Mouse (Mus musculus) C2C12 (cell line): ENCODE measurements around the gene 1700024G13Rik. TPM values are rescaled to one million over a fixed set of nuclear protein-coding genes. Genes with fewer than 3 reads are reported as not detected.
"Not testable (repeated sequence)": the region's sequence is repeated elsewhere in the genome, so short reads cannot be mapped to it uniquely, and the experiment has no call there.

Experiments
- H3K27me3 ChIP-seq: one replicate; pipeline ENCODE4 v1.6.1; 2011; ENCODE audit not compliant: control insufficient read depth, insufficient read depth, insufficient read length
- H3K36me3 ChIP-seq: one replicate; pipeline ENCODE4 v1.6.1; 2011; ENCODE audit not compliant: control insufficient read depth, insufficient read depth
- H3K4me3 ChIP-seq: one replicate; pipeline ENCODE4 v1.5.1; 2011; ENCODE audit warnings: mild to moderate bottlenecking, control low read depth; ENCODE audit not compliant: poor library complexity, insufficient read depth, severe bottlenecking
- H3K79me2 ChIP-seq: one replicate; pipeline ENCODE4 v1.6.1; 2011; ENCODE audit not compliant: control insufficient read depth, insufficient read depth
- H3K79me3 ChIP-seq: one replicate; pipeline ENCODE4 v1.6.1; 2011; ENCODE audit warnings: low read depth, control low read depth
- H3ac ChIP-seq: one replicate; pipeline ENCODE3; 2011; ENCODE audit warnings: low read depth; ENCODE audit not compliant: control insufficient read depth, insufficient read length
- CEBPB ChIP-seq: IDR thresholded peaks from one replicate; pipeline ENCODE4 v1.6.1; 2011; ENCODE audit warnings: low read depth, mild to moderate bottlenecking, control low read depth, moderate library complexity
- CTCF ChIP-seq: IDR thresholded peaks from one replicate; pipeline ENCODE4 v1.5.1; 2011; ENCODE audit not compliant: control insufficient read depth, insufficient read depth, insufficient read length
- FOSL1 ChIP-seq: IDR thresholded peaks from one replicate; pipeline ENCODE4 v1.8.0; 2011; ENCODE audit warnings: mild to moderate bottlenecking, low read length; ENCODE audit not compliant: poor library complexity, insufficient read depth, severe bottlenecking
- MAX ChIP-seq: IDR thresholded peaks from one replicate; pipeline ENCODE4 v1.6.1; 2011; ENCODE audit warnings: mild to moderate bottlenecking, control low read depth
- MYOD1 ChIP-seq: IDR thresholded peaks from one replicate; pipeline ENCODE4 v1.6.1; 2011; ENCODE audit warnings: low read depth; ENCODE audit not compliant: control insufficient read depth, insufficient read length
- MYOG ChIP-seq: IDR thresholded peaks from one replicate; pipeline ENCODE4 v1.6.1; 2011; ENCODE audit not compliant: control insufficient read depth, insufficient read length; ENCODE audit errors: extremely low read depth
- USF1 ChIP-seq: IDR thresholded peaks from one replicate; pipeline ENCODE4 v1.6.1; 2011; ENCODE audit warnings: low read depth, mild to moderate bottlenecking, control low read depth, moderate library complexity
- polyA plus RNA-seq: library from polyadenylated mRNA; unstranded; fragments of >200 nt; fragmentation: generic; extraction: Trizol; gene quantifications from one replicate; pipeline ENCODE4 v1.2.1, GENCODE M21; 2012; ENCODE audit warnings: missing spikeins

1700024G13Rik gene
- polyA plus RNA-seq, 1 experiment: not detected

DNA sequence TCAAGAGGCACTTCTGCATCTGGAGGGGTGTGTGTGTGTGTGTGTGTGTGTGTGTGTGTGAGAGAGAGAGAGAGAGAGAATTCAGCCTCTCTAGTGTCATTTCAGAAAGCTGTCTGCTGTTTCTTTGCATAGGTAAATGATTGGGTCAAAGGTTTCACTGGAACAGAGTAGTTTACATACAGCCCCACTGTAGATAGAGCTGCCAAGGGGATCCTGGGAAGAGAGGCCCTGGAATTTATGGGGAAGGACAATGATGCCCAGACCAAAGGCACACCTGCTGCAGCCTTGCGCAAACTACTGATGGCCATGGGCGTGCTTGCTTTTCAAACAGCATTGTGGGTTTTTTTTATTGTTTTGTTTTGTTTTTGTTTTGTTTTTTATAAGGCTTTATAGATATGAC is 15.7 kb downstream of the 1700024G13Rik start:
- Histone ChIP-seq H3K36me3 (no peaks in the 10 kb centered on the region), H3K4me3 (no peak overlapping the region), H3K79me3 (no peaks in the 10 kb centered on the region), H3ac (no peak overlapping the region), H3K27me3 (peaks cover 42% of the 10 kb centered on the region), H3K79me2 (no peaks in the 10 kb centered on the region)
- TF ChIP-seq MAX (no peak), FOSL1 (no peak), CEBPB (no peak), MYOD1 (no peak), CTCF (no peak), MYOG (no peak), USF1 (no peak)

DNA sequence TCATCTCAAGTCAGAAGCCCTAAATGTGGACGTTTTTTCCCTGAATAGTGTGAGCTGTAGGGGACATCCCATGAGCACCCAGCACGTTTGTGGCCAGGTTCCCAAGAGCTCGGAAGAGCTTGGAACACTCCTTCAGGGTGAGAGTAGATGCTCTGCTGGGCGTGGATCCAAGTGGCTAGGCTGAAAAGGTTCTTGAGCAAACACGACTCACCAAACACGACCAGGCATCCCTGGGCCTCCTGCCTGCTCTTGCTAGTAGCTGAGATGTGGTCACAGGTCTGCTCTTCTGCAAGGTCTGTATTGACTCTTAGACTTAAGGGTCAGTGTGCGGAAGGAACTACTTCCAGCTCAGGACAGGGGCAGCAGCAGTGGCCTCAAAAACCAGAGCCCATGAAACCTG is 18.4 kb downstream of the 1700024G13Rik start:
- H3K27me3 ChIP-seq: peaks cover 36% of the 10 kb centered on the region
- no peaks in the 10 kb centered on the region for H3K79me2 ChIP-seq
- no peaks in the 10 kb centered on the region for H3K36me3 ChIP-seq
- H3K79me3 ChIP-seq: no peaks in the 10 kb centered on the region
- H3ac ChIP-seq: no peak overlapping the region
- H3K4me3 ChIP-seq: no peak overlapping the region
- no peak for TF ChIP-seq CEBPB
- no peak for TF ChIP-seq MYOD1
- TF ChIP-seq CTCF: no peak

DNA sequence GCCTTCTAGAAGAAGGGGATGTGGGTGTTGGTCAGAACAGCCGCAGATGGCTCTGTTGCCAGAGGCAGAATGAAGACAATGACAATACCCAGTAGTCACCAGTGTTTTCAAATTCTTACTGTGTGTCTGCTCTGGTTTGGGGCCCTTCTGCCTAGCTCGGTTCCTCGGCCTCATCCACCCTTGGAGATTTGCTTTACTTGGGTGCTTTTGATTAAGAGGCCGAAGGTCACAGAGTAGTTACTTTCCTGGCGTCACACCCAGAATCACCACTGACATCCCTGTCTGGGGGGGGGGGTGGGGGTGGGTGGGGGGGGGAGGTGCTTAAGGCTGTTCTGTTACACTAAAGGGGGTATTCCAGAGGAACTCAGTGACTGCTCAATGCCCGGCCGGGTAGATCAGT is 23.8 kb downstream of the 1700024G13Rik start:
- no peaks in the 10 kb centered on the region for H3K79me2 ChIP-seq
- TF ChIP-seq CTCF (no peak), USF1 (no peak), MYOD1 (no peak), MYOG (no peak), MAX (no peak), CEBPB (no peak), FOSL1 (no peak)
- H3K36me3 ChIP-seq: no peaks in the 10 kb centered on the region
- no peak overlapping the region for H3K4me3 ChIP-seq
- peaks cover 25% of the 10 kb centered on the region for H3K27me3 ChIP-seq
- H3ac ChIP-seq: no peak overlapping the region
- H3K79me3 ChIP-seq: no peaks in the 10 kb centered on the region

DNA sequence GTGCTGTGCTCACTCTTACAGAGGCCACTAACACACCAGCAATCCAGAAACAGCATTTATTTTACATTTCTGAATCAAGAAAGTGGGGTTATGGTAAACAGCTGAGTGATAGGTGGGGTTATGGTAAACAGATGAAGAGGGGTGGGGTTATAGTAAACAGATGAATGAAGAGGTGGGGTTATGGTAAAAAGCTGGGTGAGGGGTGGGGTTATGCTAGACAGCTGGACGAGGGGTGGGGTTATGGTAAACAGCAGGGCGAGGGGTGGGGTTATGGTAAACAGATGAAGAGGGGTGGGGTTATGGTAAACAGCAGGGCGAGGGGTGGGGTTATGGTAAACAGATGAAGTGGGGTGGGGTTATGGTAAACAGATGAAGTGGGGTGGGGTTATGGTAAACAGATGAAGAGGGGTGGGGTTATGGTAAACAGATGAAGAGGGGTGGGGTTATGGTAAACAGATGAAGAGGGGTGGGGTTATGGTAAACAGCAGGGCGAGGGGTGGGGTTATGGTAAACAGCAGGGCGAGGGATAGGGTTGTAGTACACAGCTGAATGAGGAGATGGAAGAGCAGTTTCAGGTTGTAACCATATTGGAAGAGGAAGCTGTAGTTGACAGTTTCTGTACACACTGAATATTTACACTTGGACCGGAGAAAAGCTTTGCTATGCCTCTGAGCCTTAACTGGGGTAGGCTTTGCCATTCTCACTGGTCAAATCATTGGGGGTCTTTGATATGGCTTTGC is 36.8 kb downstream of the 1700024G13Rik start:
- not testable (repeated sequence) for H3K79me2 ChIP-seq, H3K79me3 ChIP-seq, H3ac ChIP-seq, H3K36me3 ChIP-seq, H3K27me3 ChIP-seq, H3K4me3 ChIP-seq

DNA sequence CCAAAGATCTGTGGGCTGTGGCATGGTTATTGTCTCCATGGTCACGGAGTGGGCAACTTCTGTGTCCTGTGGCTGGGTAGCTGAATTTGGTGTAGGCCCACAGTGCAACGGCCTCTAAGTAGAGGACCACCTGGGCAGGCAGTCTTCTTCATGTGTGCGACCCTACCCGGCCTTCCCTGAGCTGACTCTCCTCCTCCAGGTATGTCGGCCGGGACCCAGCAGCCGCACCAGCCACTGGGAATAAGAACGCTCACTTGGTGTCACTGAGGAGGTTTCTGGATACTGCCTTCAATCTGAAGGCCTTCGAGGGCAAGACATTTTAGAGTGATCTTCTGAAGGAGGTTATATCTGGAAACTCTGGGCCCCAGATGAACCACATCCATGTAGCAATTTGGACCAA is 40.9 kb downstream of the 1700024G13Rik start:
- Histone ChIP-seq H3K36me3 (no peaks in the 10 kb centered on the region), H3ac (no peak overlapping the region)
- no peak for TF ChIP-seq FOSL1
- no peak for TF ChIP-seq MAX
- TF ChIP-seq MYOG: no peak
- no peak for TF ChIP-seq USF1
- no peak for TF ChIP-seq CEBPB
- no peak for TF ChIP-seq MYOD1
- TF ChIP-seq CTCF: no peak

DNA sequence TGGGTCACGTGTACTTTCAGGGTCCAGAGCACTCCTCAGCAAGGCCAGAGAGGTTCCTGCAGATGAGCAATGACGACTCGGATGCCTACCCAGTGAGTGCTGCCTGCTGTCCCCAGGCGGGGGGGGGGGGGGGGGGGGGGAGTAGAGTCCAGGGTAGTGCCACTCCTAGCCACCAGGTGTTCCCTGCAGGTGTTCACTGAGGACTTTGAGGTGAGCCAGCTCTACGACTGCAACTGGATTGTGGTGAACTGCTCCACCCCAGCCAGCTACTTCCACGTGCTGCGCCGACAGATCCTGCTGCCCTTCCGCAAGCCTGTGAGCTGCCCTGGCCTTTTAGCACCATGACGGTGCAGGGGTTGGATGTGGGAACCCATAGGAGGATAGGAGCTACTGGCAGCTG is 43.5 kb downstream of the 1700024G13Rik start:
- H3K4me3 ChIP-seq: no peak overlapping the region
- no peaks in the 10 kb centered on the region for H3K79me3 ChIP-seq
- TF ChIP-seq CEBPB: no peak
- no peak for TF ChIP-seq CTCF
- TF ChIP-seq MAX: no peak
- no peak for TF ChIP-seq MYOD1
- TF ChIP-seq FOSL1: no peak
- no peak for TF ChIP-seq MYOG
- TF ChIP-seq USF1: no peak
- H3K36me3 ChIP-seq: no peaks in the 10 kb centered on the region
- no peaks in the 10 kb centered on the region for H3K27me3 ChIP-seq
- no peaks in the 10 kb centered on the region for H3K79me2 ChIP-seq
- no peak overlapping the region for H3ac ChIP-seq

More for the DNA sequence above, 40.9 kb downstream of the 1700024G13Rik start:
- no peak overlapping the region for H3K4me3 ChIP-seq
- H3K79me2 ChIP-seq: no peaks in the 10 kb centered on the region
- H3K27me3 ChIP-seq: no peaks in the 10 kb centered on the region
- H3K79me3 ChIP-seq: no peaks in the 10 kb centered on the region
